Mouse (Mus musculus) ovary, adult 10 weeks (tissue): ENCODE results near the gene Hat1. TPM values are rescaled to one million over a fixed set of nuclear protein-coding genes. Genes with fewer than 3 reads are reported as not detected.

Experiments used
- polyA plus RNA-seq: library from polyadenylated mRNA; stranded (reverse); fragments of 350-450 nt; fragmentation: Illumina TruSeq; extraction: RNeasy Lipid Tissue Mini Kit (QIAGEN cat#74804); gene quantifications from one replicate; pipeline ENCODE4 v1.2.3, GENCODE M21; 2014

The Hat1 gene
- polyA plus RNA-seq, result 236 TPM

GRCm38 (mm10) chr2:71388951-71389763 is at the start of gene Hat1:
Gene Hat1, plus strand, starts transcription at chr2:71388958.

GRCm38 (mm10) chr2:71367125-71367880 is 21.5 kb upstream of the Hat1 start, which contains the start of gene Slc25a12:
Gene Slc25a12, minus strand, starts transcription at chr2:71367749.

GRCm38 (mm10) chr2:71453161-71453916 is 64.6 kb downstream of the Hat1 start, which contains the start of gene Metap1d:
Gene Metap1d, plus strand, starts transcription at chr2:71453276.

Other genes with a start within 250 kb of the Hat1 start
- gene Dync1i2, start 177.3 kb upstream of the Hat1 start, polyA plus RNA-seq, result 271 TPM
- gene Slc25a12, start 21.2 kb upstream of the Hat1 start, polyA plus RNA-seq, result 18.6 TPM
- gene Metap1d, start 64.3 kb downstream of the Hat1 start, polyA plus RNA-seq, result 10.9 TPM
- gene Dlx1, start 139.2 kb downstream of the Hat1 start, polyA plus RNA-seq, result not detected
- gene Dlx2, start 157.8 kb downstream of the Hat1 start, polyA plus RNA-seq, result not detected